Mouse (Mus musculus): Measurements from ENCODE around the gene Wfdc9. TPM values are rescaled to one million over a fixed set of nuclear protein-coding genes. Genes with fewer than 3 reads are reported as not detected.

Wfdc9 gene
- polyA plus RNA-seq, 1 experiment, result not detected

GRCm38 (mm10) chr2:164608781-164609180 is 47.6 kb downstream of the Wfdc9 start:
- Histone ChIP-seq H3K27ac (ENCODE audit: control insufficient read depth, insufficient read depth, low read depth, low read length, poor library complexity) (no peak overlapping the region), H3K4me3 (replicated peaks; ENCODE audit: control insufficient read depth, low read depth, low read length) (no peak overlapping the region), H3K4me1 (ENCODE audit: control insufficient read depth, insufficient read depth, low read length) (no peaks in the 10 kb centered on the region)
- WGBS, result 61% methylated on average over 6 of the region's 6 CpGs
- TF ChIP-seq POLR2A (IDR thresholded peaks at IDR 0.05; ENCODE audit: borderline replicate concordance, control insufficient read depth, low read depth, low read length) (no peak), CTCF (IDR thresholded peaks at IDR 0.05; ENCODE audit: control insufficient read depth, insufficient read depth, low read length) (no peak)

DNA sequence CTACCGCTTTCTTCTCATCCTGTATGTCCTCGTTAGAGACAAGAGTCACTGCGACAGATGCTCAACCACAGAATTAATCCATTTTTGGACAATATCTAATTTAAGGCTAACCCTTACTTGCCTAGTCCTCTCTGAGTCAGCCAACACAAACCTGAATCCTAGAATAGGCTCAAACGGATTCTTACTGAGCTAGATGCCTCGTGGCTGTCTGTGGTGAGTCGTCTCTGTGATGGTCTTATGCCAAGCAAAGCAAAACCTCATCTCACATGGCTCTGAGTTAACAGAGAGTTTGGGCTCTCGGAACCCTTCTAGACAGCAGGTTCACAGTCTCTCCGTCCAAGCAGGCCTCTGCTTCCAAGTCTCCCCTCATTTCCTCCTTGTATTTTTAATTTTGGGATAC is 52.0 kb downstream of the Wfdc9 start:
- no peak overlapping the region for H3K27ac ChIP-seq (ENCODE audit: control insufficient read depth, insufficient read depth, low read depth, low read length, poor library complexity)
- H3K4me1 ChIP-seq (ENCODE audit: control insufficient read depth, insufficient read depth, low read length), result no peaks in the 10 kb centered on the region
- no peak overlapping the region for H3K4me3 ChIP-seq (replicated peaks; ENCODE audit: control insufficient read depth, low read depth, low read length)
- TF ChIP-seq CTCF (IDR thresholded peaks at IDR 0.05; ENCODE audit: control insufficient read depth, insufficient read depth, low read length) (no peak), POLR2A (IDR thresholded peaks at IDR 0.05; ENCODE audit: borderline replicate concordance, control insufficient read depth, low read depth, low read length) (no peak)
- 76% methylated on average over 8 of the region's 8 CpGs for WGBS

- Histone ChIP-seq H3K27ac (ENCODE audit: control insufficient read depth, insufficient read depth, low read depth, low read length, poor library complexity) (no peak overlapping the region), H3K4me1 (ENCODE audit: control insufficient read depth, insufficient read depth, low read length) (no peaks in the 10 kb centered on the region), H3K4me3 (replicated peaks; ENCODE audit: control insufficient read depth, low read depth, low read length) (no peak overlapping the region)
- 85% methylated on average over 3 of the region's 3 CpGs for WGBS
- TF ChIP-seq CTCF (IDR thresholded peaks at IDR 0.05; ENCODE audit: control insufficient read depth, insufficient read depth, low read length), result no peak
- no peak for TF ChIP-seq POLR2A (IDR thresholded peaks at IDR 0.05; ENCODE audit: borderline replicate concordance, control insufficient read depth, low read depth, low read length)
Measured at GRCm38 (mm10) chr2:164603482-164603881, 52.9 kb downstream of the Wfdc9 start.

GRCm38 (mm10) chr2:164600179-164600578 is 56.2 kb downstream of the Wfdc9 start:
- TF ChIP-seq POLR2A (IDR thresholded peaks at IDR 0.05; ENCODE audit: borderline replicate concordance, control insufficient read depth, low read depth, low read length) (no peak), CTCF (IDR thresholded peaks at IDR 0.05; ENCODE audit: control insufficient read depth, insufficient read depth, low read length) (peak; percentile 34)
- Histone ChIP-seq H3K4me3 (replicated peaks; ENCODE audit: control insufficient read depth, low read depth, low read length) (no peak overlapping the region), H3K27ac (ENCODE audit: control insufficient read depth, insufficient read depth, low read depth, low read length, poor library complexity) (no peak overlapping the region), H3K4me1 (ENCODE audit: control insufficient read depth, insufficient read depth, low read length) (no peaks in the 10 kb centered on the region)
- 57% methylated on average over 3 of the region's 3 CpGs for WGBS

Other genes with a start within 250 kb of the Wfdc9 start
- gene Sdc4, start 212.7 kb downstream of the Wfdc9 start, polyA plus RNA-seq (2011; ENCODE audit: insufficient read depth, insufficient read length, low replicate concordance, missing spikeins), result 12.6 and 22.1 TPM in 2 replicates
- 10.1 and 26.7 TPM in 2 replicates for gene Sys1, start 199.6 kb downstream of the Wfdc9 start, polyA plus RNA-seq (2011; ENCODE audit: insufficient read depth, insufficient read length, low replicate concordance, missing spikeins)
- gene Gm20458, start 195.6 kb downstream of the Wfdc9 start, polyA plus RNA-seq (2011; ENCODE audit: insufficient read depth, insufficient read length, low replicate concordance, missing spikeins), result not detected in 2 replicates
- gene Trp53tg5, start 182.9 kb downstream of the Wfdc9 start, polyA plus RNA-seq (2011; ENCODE audit: insufficient read depth, insufficient read length, low replicate concordance, missing spikeins), result not detected in 2 replicates
- 7.5 and 8.1 TPM in 2 replicates for gene Dbndd2, start 170.5 kb downstream of the Wfdc9 start, polyA plus RNA-seq (2011; ENCODE audit: insufficient read depth, insufficient read length, low replicate concordance, missing spikeins)
- gene Pigt, start 159.1 kb downstream of the Wfdc9 start, polyA plus RNA-seq (2011; ENCODE audit: insufficient read depth, insufficient read length, low replicate concordance, missing spikeins), result 27.8 and 39.1 TPM in 2 replicates
- gene Wfdc2, start 94.2 kb downstream of the Wfdc9 start, polyA plus RNA-seq (2011; ENCODE audit: insufficient read depth, insufficient read length, low replicate concordance, missing spikeins), result 2.8 TPM in 1 of 2 replicates, not detected in the other
- not detected in 2 replicates for gene Spint3, start 83.1 kb downstream of the Wfdc9 start, polyA plus RNA-seq (2011; ENCODE audit: insufficient read depth, insufficient read length, low replicate concordance, missing spikeins)
- gene Wfdc6a, start 71.1 kb downstream of the Wfdc9 start, polyA plus RNA-seq (2011; ENCODE audit: insufficient read depth, insufficient read length, low replicate concordance, missing spikeins), result not detected in 2 replicates
- not detected in 2 replicates for gene Eppin, start 63.0 kb downstream of the Wfdc9 start, polyA plus RNA-seq (2011; ENCODE audit: insufficient read depth, insufficient read length, low replicate concordance, missing spikeins)
- gene Wfdc6b, start 43.1 kb downstream of the Wfdc9 start, polyA plus RNA-seq (2011; ENCODE audit: insufficient read depth, insufficient read length, low replicate concordance, missing spikeins), result not detected in 2 replicates
- gene Wfdc8, start 43.0 kb downstream of the Wfdc9 start, polyA plus RNA-seq (2011; ENCODE audit: insufficient read depth, insufficient read length, low replicate concordance, missing spikeins), result not detected in 2 replicates
- not detected in 2 replicates for gene Wfdc16, start 17.8 kb downstream of the Wfdc9 start, polyA plus RNA-seq (2011; ENCODE audit: insufficient read depth, insufficient read length, low replicate concordance, missing spikeins)
- gene Wfdc10, start 537 bp downstream of the Wfdc9 start, polyA plus RNA-seq (2011; ENCODE audit: insufficient read depth, insufficient read length, low replicate concordance, missing spikeins), result not detected in 2 replicates
- gene Wfdc11, start 17.5 kb upstream of the Wfdc9 start, polyA plus RNA-seq (2011; ENCODE audit: insufficient read depth, insufficient read length, low replicate concordance, missing spikeins), result not detected in 2 replicates
- not detected in 2 replicates for gene Wfdc13, start 28.5 kb upstream of the Wfdc9 start, polyA plus RNA-seq (2011; ENCODE audit: insufficient read depth, insufficient read length, low replicate concordance, missing spikeins)
- gene Spint4, start 41.9 kb upstream of the Wfdc9 start, polyA plus RNA-seq (2011; ENCODE audit: insufficient read depth, insufficient read length, low replicate concordance, missing spikeins), result not detected in 2 replicates
- not detected in 2 replicates for gene Spint5, start 58.7 kb upstream of the Wfdc9 start, polyA plus RNA-seq (2011; ENCODE audit: insufficient read depth, insufficient read length, low replicate concordance, missing spikeins)
- gene Wfdc3, start 89.3 kb upstream of the Wfdc9 start, polyA plus RNA-seq (2011; ENCODE audit: insufficient read depth, insufficient read length, low replicate concordance, missing spikeins), result 2.1 and 2.2 TPM in 2 replicates
- gene Dnttip1, start 89.4 kb upstream of the Wfdc9 start, polyA plus RNA-seq (2011; ENCODE audit: insufficient read depth, insufficient read length, low replicate concordance, missing spikeins), result 35.3 and 47.6 TPM in 2 replicates
- gene Ube2c, start 113.3 kb upstream of the Wfdc9 start, polyA plus RNA-seq (2011; ENCODE audit: insufficient read depth, insufficient read length, low replicate concordance, missing spikeins), result 261 and 459 TPM in 2 replicates
- 9.6 and 12.2 TPM in 2 replicates for gene Tnnc2, start 123.4 kb upstream of the Wfdc9 start, polyA plus RNA-seq (2011; ENCODE audit: insufficient read depth, insufficient read length, low replicate concordance, missing spikeins)
- 2.3 and 5.8 TPM in 2 replicates for gene Snx21, start 129.2 kb upstream of the Wfdc9 start, polyA plus RNA-seq (2011; ENCODE audit: insufficient read depth, insufficient read length, low replicate concordance, missing spikeins)
- 16.5 and 36.5 TPM in 2 replicates for gene Acot8, start 148.3 kb upstream of the Wfdc9 start, polyA plus RNA-seq (2011; ENCODE audit: insufficient read depth, insufficient read length, low replicate concordance, missing spikeins)
- gene Zswim3, start 148.5 kb upstream of the Wfdc9 start, polyA plus RNA-seq (2011; ENCODE audit: insufficient read depth, insufficient read length, low replicate concordance, missing spikeins), result 3.4 and 4.4 TPM in 2 replicates
- 2.1 and 3.7 TPM in 2 replicates for gene Zswim1, start 166.1 kb upstream of the Wfdc9 start, polyA plus RNA-seq (2011; ENCODE audit: insufficient read depth, insufficient read length, low replicate concordance, missing spikeins)
- gene Spata25, start 172.0 kb upstream of the Wfdc9 start, polyA plus RNA-seq (2011; ENCODE audit: insufficient read depth, insufficient read length, low replicate concordance, missing spikeins), result not detected in 2 replicates
- gene Ctsa, start 176.3 kb upstream of the Wfdc9 start, polyA plus RNA-seq (2011; ENCODE audit: insufficient read depth, insufficient read length, low replicate concordance, missing spikeins), result 61.0 and 109 TPM in 2 replicates
- gene Neurl2, start 176.9 kb upstream of the Wfdc9 start, polyA plus RNA-seq (2011; ENCODE audit: insufficient read depth, insufficient read length, low replicate concordance, missing spikeins), result 0.97 TPM in 1 of 2 replicates, not detected in the other
- 2.4 and 6.5 TPM in 2 replicates for gene Pltp, start 201.1 kb upstream of the Wfdc9 start, polyA plus RNA-seq (2011; ENCODE audit: insufficient read depth, insufficient read length, low replicate concordance, missing spikeins)
- gene Pcif1, start 222.7 kb upstream of the Wfdc9 start, polyA plus RNA-seq (2011; ENCODE audit: insufficient read depth, insufficient read length, low replicate concordance, missing spikeins), result 24.8 and 31.6 TPM in 2 replicates